Mouse (Mus musculus): ENCODE results near the gene Hist1h3h. TPM values are rescaled to one million over a fixed set of nuclear protein-coding genes. Genes with fewer than 3 reads are reported as not detected.

Gene Hist1h3h
- polyA plus RNA-seq (2015; fragmentation: Nextera tagmentation; extraction: Ambion mirVana), result 1.9 and 3.5 TPM in 2 replicates

DNA sequence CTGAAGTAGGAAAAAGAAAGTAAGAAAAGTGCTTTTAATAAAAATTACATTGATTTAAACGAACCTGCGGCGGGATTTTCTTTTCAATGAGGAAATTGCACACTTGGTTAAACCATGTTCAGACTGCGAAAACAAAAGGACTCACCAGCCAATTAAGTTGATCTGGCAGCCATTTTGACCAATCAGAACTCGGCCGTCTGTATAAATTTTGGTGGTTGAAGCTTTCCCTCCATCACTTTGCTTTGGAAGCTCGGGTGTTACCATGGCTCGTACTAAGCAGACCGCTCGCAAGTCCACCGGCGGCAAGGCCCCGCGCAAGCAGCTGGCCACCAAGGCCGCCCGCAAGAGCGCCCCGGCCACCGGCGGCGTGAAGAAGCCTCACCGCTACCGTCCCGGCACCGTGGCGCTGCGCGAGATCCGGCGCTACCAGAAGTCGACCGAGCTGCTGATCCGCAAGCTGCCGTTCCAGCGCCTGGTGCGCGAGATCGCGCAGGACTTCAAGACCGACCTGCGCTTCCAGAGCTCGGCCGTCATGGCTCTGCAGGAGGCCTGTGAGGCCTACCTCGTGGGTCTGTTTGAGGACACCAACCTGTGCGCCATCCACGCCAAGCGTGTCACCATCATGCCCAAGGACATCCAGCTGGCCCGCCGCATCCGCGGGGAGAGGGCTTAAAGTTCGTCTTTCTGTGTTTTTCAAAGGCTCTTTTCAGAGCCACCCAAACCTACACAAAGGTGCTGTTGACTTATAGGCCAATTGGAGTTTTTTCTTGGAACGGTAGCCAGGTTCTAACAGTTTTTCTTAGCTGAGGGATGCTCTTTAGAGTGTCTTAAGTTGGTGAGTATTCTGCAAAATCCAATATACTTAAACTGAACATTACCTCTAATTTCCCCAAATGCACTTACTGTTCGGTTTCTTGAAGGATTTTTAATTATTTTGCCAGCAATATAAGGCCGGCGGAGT is at the start of gene Hist1h3h:
TSS of gene Hist1h3h (plus strand) at position 263 of the 961 bp plus-strand sequence.

DNA sequence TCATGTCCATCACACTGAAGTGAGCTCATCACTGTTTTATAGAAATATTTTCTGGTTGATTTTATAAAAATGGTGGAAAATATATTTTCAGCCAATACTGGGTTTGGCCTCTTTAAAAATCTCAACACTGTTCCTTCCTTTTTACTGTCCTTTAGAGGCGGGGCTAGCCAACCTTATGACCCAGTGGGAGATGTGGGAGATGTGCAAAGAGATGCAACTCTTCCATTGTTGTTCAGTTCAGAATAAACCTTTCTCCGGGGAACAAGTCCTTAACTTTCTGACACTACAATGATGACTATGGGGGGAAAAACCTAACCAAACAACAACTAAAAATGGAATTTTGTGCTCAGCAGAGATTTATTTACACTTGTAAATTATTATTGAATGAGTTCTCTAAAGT is 40.2 kb upstream of the Hist1h3h start, which contains the start of gene Olfr1360:
TSS of gene Olfr1360 (minus strand) at position 101 of the 400 bp plus-strand sequence.

DNA sequence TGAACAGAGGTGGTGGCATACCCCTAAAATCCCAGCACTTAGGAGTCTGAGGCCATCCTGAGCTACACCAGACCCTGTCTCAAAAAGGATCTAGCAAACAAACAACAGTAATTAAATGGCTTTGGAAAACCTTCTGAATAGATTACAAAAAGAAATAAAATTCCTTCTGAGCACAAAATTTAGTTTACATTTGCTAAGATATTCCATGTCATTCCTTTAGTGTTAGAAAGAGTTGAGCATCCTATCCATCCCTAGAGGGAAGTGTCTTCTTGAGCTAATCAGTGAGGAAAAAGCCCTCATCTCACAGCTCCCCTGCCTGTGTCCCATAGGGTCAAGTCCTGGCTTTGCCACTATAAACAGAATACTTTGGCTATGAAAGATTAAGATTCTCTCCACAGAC is 19.6 kb upstream of the Hist1h3h start, which contains the start of gene Olfr1359:
TSS of gene Olfr1359 (plus strand) at position 301 of the 400 bp plus-strand sequence.

DNA sequence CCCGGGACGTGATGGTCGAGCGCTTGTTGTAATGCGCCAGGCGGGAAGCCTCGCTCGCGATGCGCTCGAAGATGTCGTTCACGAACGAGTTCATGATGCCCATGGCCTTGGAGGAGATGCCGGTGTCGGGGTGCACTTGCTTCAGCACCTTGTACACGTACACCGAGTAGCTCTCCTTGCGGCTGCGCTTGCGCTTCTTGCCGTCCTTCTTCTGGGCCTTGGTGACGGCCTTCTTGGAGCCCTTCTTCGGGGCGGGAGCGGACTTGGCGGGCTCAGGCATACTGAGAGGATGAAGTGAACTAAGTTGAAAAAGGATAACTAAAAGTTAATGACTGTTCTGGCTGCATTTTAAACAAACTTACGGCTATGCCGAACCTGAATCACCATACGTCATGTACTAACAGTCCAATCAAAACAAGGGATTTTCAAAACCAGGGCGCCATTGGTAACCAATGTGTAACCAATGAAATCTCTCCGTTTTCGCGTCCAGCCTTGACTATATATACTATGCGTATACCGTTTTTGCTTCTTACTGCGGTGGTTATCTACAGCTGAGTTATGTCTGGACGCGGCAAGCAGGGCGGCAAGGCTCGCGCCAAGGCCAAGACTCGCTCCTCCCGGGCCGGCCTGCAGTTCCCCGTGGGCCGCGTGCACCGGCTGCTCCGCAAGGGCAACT is 1.5 kb upstream of the Hist1h3h start, which contains the start of the genes Hist1h2bl and Hist1h2ai:
TSS of gene Hist1h2bl (minus strand) at position 280 of the 676 bp plus-strand sequence.
TSS of gene Hist1h2ai (plus strand) at position 559 of the 676 bp plus-strand sequence.

DNA sequence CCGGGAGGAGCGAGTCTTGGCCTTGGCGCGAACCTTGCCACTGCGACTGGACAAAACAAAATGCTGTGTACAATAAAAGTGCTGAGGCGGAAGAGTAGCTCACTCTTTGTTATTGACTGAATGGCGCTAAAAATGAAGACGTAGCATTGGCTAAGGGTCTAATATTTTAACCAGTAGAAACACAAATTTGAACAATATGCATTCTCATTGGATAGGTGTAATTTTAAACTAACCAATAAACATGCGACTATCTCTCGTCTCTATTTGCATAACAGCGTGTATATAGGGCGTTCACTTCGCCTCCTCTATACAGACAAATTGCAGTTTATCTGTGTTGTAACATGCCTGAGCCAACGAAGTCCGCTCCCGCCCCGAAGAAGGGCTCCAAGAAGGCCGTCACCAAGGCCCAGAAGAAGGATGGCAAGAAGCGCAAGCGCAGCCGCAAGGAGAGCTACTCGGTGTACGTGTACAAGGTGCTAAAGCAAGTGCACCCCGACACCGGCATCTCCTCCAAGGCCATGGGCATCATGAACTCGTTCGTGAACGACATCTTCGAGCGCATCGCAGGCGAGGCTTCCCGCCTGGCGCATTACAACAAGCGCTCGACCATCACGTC is 4.4 kb downstream of the Hist1h3h start, which contains the start of gene Hist1h2bm:
TSS of gene Hist1h2bm (plus strand) at position 288 of the 616 bp plus-strand sequence.

DNA sequence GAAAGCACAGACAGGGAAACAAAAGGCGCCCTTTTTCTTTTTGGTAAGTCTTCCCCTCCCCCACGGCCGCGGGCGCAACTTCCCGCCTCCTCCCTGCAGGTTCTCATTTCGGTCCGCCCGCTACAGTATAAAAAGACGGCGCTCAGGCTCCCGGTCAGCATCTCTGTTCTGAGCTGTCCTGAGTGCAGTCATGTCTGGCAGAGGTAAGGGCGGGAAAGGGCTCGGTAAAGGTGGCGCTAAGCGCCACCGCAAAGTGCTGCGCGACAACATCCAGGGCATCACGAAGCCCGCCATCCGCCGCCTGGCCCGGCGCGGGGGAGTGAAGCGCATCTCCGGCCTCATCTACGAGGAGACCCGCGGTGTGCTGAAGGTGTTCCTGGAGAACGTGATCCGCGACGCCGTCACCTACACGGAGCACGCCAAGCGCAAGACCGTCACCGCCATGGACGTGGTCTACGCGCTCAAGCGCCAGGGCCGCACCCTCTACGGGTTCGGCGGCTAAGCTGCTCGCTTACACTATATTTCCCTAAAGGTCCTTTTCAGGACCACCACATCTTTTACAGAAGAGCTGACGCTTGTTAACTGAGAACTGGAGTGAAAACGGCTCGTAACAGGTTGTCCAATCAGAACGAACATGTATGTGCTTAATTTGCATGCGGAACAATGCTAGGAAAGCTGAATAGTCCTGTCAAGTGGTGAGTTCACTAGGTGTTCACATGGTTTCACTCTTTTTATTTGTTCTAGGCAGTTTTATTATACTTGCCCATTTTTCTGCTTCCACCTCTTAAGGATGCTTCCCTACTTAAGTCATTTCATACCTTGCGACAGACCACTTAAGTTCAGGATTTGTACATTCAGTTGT is 17.7 kb downstream of the Hist1h3h start, which contains the start of gene Hist1h4j:
TSS of gene Hist1h4j (plus strand) at position 159 of the 862 bp plus-strand sequence.

DNA sequence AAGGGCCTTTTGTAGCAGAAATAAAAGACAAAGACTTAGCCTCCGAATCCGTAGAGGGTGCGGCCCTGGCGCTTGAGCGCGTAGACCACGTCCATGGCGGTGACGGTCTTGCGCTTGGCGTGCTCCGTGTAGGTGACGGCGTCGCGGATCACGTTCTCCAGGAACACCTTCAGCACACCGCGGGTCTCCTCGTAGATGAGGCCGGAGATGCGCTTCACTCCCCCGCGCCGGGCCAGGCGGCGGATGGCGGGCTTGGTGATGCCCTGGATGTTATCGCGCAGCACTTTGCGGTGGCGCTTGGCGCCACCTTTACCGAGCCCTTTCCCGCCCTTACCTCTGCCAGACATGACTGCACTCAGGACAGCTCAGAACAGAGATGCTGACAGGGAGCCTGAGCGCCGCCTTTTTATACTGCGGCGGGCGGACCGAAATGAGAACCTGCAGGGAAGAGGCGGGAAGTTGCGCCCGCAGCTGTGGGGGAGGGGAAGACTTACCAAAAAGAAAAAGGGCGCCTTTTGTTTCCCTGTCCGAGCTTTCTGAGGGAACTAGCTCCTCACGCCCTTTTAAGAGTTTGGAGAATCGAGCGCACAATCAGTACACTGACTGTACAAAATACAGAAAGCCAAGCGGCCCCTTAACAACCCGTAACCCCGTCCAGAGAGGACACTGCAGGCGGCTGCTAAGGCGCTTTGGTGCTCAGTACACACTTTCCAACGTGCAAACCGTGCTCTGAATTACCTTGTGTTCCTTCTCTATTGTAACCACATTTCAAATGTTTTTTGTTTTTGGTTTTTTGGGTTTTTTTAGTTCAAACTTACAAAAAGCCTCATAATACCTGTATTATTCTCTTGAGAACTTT is 32.9 kb downstream of the Hist1h3h start, which contains the start of gene Hist1h4k:
TSS of gene Hist1h4k (minus strand) at position 347 of the 859 bp plus-strand sequence.

DNA sequence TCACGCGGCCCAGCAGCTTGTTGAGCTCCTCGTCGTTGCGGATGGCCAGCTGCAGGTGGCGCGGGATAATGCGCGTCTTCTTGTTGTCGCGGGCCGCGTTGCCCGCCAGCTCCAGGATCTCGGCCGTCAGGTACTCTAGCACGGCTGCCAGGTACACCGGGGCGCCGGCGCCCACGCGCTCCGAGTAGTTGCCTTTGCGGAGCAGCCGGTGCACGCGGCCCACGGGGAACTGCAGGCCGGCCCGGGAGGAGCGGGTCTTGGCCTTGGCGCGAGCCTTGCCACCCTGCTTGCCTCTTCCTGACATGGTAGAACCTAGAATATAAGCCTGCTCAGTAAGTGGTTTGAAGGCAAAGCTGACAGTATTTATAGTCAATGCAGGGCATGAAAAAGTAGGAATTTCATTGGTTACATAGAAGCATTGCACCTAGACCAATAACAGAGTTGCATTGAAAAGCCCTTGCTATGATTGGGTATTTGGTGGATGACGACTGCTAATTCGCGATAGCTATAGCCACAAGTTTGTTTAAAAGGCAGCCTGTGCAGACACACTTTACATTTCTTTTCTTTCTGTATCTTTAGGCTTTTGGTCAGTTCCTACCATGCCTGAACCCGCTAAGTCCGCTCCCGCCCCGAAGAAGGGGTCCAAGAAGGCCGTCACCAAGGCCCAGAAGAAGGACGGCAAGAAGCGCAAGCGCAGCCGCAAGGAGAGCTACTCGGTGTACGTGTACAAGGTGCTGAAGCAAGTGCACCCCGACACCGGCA is 36.2 kb downstream of the Hist1h3h start, which contains the start of the genes Hist1h2ak and Hist1h2bn:
TSS of gene Hist1h2ak (minus strand) at position 304 of the 762 bp plus-strand sequence.
TSS of gene Hist1h2bn (plus strand) at position 600 of the 762 bp plus-strand sequence.

Small RNA genes within 50 kb of the gene (microRNA-seq; reads per million reads assigned to microRNA genes)
- gene Gm44357, result 0 to 0.10 reads per million in 2 experiments
- 0 reads per million in 2 experiments for gene Gm44367
- gene Gm44454, result 0 reads per million in 2 experiments

Other genes starting within 250 kb of the Hist1h3h start
- gene Nkapl, start 249.2 kb upstream of the Hist1h3h start, polyA plus RNA-seq (2015; fragmentation: Nextera tagmentation; extraction: Ambion mirVana), result 1.4 and 1.7 TPM in 2 replicates
- 1.5 and 2.0 TPM in 2 replicates for gene Zkscan4, start 238.8 kb upstream of the Hist1h3h start, polyA plus RNA-seq (2015; fragmentation: Nextera tagmentation; extraction: Ambion mirVana)
- not detected in 2 replicates for gene Gm10065, start 238.2 kb upstream of the Hist1h3h start, polyA plus RNA-seq (2015; fragmentation: Nextera tagmentation; extraction: Ambion mirVana)
- gene AK157302, start 222.4 kb upstream of the Hist1h3h start, polyA plus RNA-seq (2015; fragmentation: Nextera tagmentation; extraction: Ambion mirVana), result 0.62 and 0.77 TPM in 2 replicates
- 11.8 and 13.2 TPM in 2 replicates for gene Gm11273, start 216.2 kb upstream of the Hist1h3h start, polyA plus RNA-seq (2015; fragmentation: Nextera tagmentation; extraction: Ambion mirVana)
- 2.4 TPM in 2 replicates for gene Zkscan8, start 186.5 kb upstream of the Hist1h3h start, polyA plus RNA-seq (2015; fragmentation: Nextera tagmentation; extraction: Ambion mirVana)
- 0.10 TPM in 1 of 2 replicates, not detected in the other for gene Olfr1366, start 174.9 kb upstream of the Hist1h3h start, polyA plus RNA-seq (2015; fragmentation: Nextera tagmentation; extraction: Ambion mirVana)
- not detected in 2 replicates for gene Olfr1535, start 157.8 kb upstream of the Hist1h3h start, polyA plus RNA-seq (2015; fragmentation: Nextera tagmentation; extraction: Ambion mirVana)
- gene Olfr1364, start 135.9 kb upstream of the Hist1h3h start, polyA plus RNA-seq (2015; fragmentation: Nextera tagmentation; extraction: Ambion mirVana), result not detected in 2 replicates
- not detected in 2 replicates for gene Olfr1362, start 103.6 kb upstream of the Hist1h3h start, polyA plus RNA-seq (2015; fragmentation: Nextera tagmentation; extraction: Ambion mirVana)
- gene Olfr11, start 75.1 kb upstream of the Hist1h3h start, polyA plus RNA-seq (2015; fragmentation: Nextera tagmentation; extraction: Ambion mirVana), result not detected in 2 replicates
- not detected in 2 replicates for gene Olfr1361, start 54.3 kb upstream of the Hist1h3h start, polyA plus RNA-seq (2015; fragmentation: Nextera tagmentation; extraction: Ambion mirVana)
- gene Olfr1360, start 40.3 kb upstream of the Hist1h3h start, polyA plus RNA-seq (2015; fragmentation: Nextera tagmentation; extraction: Ambion mirVana), result not detected in 2 replicates
- gene Olfr1359, start 19.5 kb upstream of the Hist1h3h start, polyA plus RNA-seq (2015; fragmentation: Nextera tagmentation; extraction: Ambion mirVana), result not detected in 2 replicates
- 0.60 and 0.77 TPM in 2 replicates for gene Hist1h2bl, start 1.5 kb upstream of the Hist1h3h start, polyA plus RNA-seq (2015; fragmentation: Nextera tagmentation; extraction: Ambion mirVana)
- gene Hist1h2ai, start 1.2 kb upstream of the Hist1h3h start, polyA plus RNA-seq (2015; fragmentation: Nextera tagmentation; extraction: Ambion mirVana), result 5.6 and 8.3 TPM in 2 replicates
- 0.33 and 0.82 TPM in 2 replicates for gene Hist1h2bm, start 4.4 kb downstream of the Hist1h3h start, polyA plus RNA-seq (2015; fragmentation: Nextera tagmentation; extraction: Ambion mirVana)
- gene Hist1h4j, start 17.4 kb downstream of the Hist1h3h start, polyA plus RNA-seq (2015; fragmentation: Nextera tagmentation; extraction: Ambion mirVana), result 0.26 and 0.30 TPM in 2 replicates
- 1.0 TPM in 1 of 2 replicates, not detected in the other for gene Hist1h4k, start 32.8 kb downstream of the Hist1h3h start, polyA plus RNA-seq (2015; fragmentation: Nextera tagmentation; extraction: Ambion mirVana)
- gene Hist1h2ak, start 36.2 kb downstream of the Hist1h3h start, polyA plus RNA-seq (2015; fragmentation: Nextera tagmentation; extraction: Ambion mirVana), result 2.8 and 9.7 TPM in 2 replicates
- 0.77 and 1.4 TPM in 2 replicates for gene Hist1h2bn, start 36.5 kb downstream of the Hist1h3h start, polyA plus RNA-seq (2015; fragmentation: Nextera tagmentation; extraction: Ambion mirVana)
- 5.9 and 8.9 TPM in 2 replicates for gene Hist1h1b, start 63.0 kb downstream of the Hist1h3h start, polyA plus RNA-seq (2015; fragmentation: Nextera tagmentation; extraction: Ambion mirVana)
- 37.6 and 38.4 TPM in 2 replicates for gene Hist1h3i, start 65.7 kb downstream of the Hist1h3h start, polyA plus RNA-seq (2015; fragmentation: Nextera tagmentation; extraction: Ambion mirVana)
- gene Hist1h2an, start 69.6 kb downstream of the Hist1h3h start, polyA plus RNA-seq (2015; fragmentation: Nextera tagmentation; extraction: Ambion mirVana), result 1.5 and 2.4 TPM in 2 replicates
- 0.51 and 0.69 TPM in 2 replicates for gene Hist1h2bp, start 69.8 kb downstream of the Hist1h3h start, polyA plus RNA-seq (2015; fragmentation: Nextera tagmentation; extraction: Ambion mirVana)
- 3.3 and 7.3 TPM in 2 replicates for gene Hist1h2bq, start 92.5 kb downstream of the Hist1h3h start, polyA plus RNA-seq (2015; fragmentation: Nextera tagmentation; extraction: Ambion mirVana)
- not detected in 2 replicates for gene Hist1h2ao, start 92.8 kb downstream of the Hist1h3h start, polyA plus RNA-seq (2015; fragmentation: Nextera tagmentation; extraction: Ambion mirVana)
- gene Hist1h4m, start 94.1 kb downstream of the Hist1h3h start, polyA plus RNA-seq (2015; fragmentation: Nextera tagmentation; extraction: Ambion mirVana), result not detected in 2 replicates
- gene Hist1h4n, start 114.5 kb downstream of the Hist1h3h start, polyA plus RNA-seq (2015; fragmentation: Nextera tagmentation; extraction: Ambion mirVana), result 2.6 and 3.1 TPM in 2 replicates
- 1,124 and 1,146 TPM in 2 replicates for gene Hist1h2ap, start 115.8 kb downstream of the Hist1h3h start, polyA plus RNA-seq (2015; fragmentation: Nextera tagmentation; extraction: Ambion mirVana)
- 2.9 and 6.3 TPM in 2 replicates for gene Hist1h2br, start 116.1 kb downstream of the Hist1h3h start, polyA plus RNA-seq (2015; fragmentation: Nextera tagmentation; extraction: Ambion mirVana)
- gene Zfp184, start 227.4 kb downstream of the Hist1h3h start, polyA plus RNA-seq (2015; fragmentation: Nextera tagmentation; extraction: Ambion mirVana), result 0.83 and 1.1 TPM in 2 replicates